Mouse (Mus musculus) heart, postnatal 36 days (tissue): Measurements from ENCODE around the gene Bcl2l1. TPM values are rescaled to one million over a fixed set of nuclear protein-coding genes. Genes with fewer than 3 reads are reported as not detected.

Source experiments
- DNase-seq, 2 experiments: peaks; one replicate each; pipeline ENCODE4 v3.0.0; 2021 to 2022
- intact Hi-C: fragments of 180-260 bp; cut with DNase I; formaldehyde crosslinking; loops from one replicate; pipeline ENCODE4 v1.15.1; 2025
- total RNA-seq, 2 experiments: library from RNA; stranded (reverse); gene quantifications; 2 replicates each; pipeline ENCODE4 v1.2.3; 2021

Bcl2l1 gene
- total RNA-seq, 2 experiments from 2014 or later, result 52.5 to 73.5 TPM

DNA sequence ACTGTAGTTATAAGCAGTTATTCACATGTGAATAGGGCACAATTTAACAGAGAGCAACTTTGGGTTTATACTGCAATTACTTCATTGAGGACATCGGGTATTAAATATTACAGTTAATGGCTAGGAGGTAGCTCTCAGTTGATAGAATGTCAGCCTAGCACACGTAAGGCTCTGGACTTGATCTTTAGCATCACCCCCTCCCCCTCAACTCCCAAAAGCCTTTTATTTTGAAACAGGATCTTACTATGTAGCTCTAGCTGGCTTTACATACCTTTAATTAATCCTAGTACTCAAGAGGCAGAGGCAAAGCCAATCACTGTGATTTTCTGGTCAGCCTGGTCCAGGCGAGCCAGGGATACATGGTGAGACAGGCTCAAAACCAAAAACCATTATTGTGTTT is 54.4 kb downstream of the Bcl2l1 start:
- no peak for DNase-seq
- intact Hi-C loops, result no loop called here

DNA sequence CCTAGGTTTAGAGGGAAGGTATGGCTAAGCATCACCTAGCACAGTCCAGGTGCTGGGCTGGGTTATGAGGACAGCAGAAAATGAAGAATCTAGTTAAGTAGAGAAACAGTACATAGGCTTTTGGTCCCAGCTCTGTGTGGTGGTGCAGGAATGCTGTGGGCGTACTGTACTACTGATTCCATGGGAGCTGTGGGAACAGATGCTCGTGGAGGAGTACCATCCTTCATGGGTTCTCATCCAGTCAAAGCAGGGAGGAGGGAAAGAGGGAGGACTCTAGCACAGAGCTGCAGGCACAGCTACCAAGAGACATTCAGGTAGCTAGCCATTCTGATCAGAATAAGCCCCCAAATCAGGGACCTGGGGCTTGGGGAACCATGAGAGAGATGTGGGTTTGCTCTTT is 55.1 kb downstream of the Bcl2l1 start:
- intact Hi-C loops, result no loop called here
- DNase-seq, result no peak

DNA sequence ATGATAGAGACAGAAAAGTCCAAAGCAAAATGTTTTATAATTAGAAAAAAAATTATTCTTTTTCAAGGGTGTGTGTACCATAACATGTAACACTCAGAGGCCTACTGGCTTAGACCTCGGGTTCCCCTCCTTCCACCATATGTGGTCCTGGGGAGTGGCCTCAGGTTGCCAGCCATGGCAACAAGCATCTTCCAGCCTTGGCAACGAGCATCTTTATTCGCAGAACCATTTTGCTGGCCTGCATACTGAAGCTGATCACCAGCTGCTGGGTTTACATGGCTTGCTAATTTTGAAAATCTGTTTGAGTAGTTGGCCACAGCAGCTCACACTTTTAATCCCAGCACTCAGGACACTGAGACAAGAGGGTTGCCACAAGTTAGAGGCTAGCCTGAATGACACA is 55.5 kb downstream of the Bcl2l1 start:
- DNase-seq, result no peak
- intact Hi-C loops, result no loop called here

DNA sequence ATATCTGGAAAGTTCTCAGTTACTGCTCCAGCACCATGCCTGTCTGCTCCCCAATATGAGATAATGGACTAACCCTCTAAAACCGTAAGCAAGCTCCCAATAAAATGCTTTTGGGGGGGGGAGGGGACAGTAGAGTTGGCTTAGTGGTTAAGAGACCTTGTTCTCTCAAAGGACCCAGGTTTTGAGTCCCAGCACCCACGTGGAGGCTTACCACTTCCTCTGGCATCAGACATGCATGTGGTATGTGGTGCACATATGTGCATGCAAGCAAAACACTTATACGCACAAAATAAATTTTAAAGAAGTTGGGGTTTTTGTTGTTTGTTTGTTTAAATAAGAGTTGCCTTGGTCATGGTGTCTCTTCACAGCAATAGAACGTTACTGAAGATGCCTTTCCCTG is 56.2 kb downstream of the Bcl2l1 start:
- DNase-seq, result no peak
- intact Hi-C loops, result no loop called here

DNA sequence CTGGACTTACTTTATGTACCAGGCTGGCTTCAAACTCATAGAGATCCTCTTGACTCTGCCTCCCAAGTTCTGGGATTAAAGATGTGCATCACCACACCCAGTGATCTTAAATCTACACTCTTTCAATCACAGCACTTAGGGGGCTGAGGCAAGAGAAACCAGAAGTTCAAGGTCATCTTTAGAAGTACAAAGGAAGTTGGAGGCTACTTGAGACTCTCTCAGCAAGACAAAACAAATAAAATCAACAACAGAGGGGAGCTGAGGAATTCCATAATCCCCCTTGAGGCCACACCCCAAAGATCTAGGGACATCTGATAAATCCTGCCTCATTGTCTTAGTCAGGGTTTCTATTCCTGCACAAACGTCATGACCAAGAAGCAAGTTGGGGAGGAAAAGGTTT is 59.3 kb downstream of the Bcl2l1 start:
- intact Hi-C loops, result no loop called here
- no peak for DNase-seq

DNA sequence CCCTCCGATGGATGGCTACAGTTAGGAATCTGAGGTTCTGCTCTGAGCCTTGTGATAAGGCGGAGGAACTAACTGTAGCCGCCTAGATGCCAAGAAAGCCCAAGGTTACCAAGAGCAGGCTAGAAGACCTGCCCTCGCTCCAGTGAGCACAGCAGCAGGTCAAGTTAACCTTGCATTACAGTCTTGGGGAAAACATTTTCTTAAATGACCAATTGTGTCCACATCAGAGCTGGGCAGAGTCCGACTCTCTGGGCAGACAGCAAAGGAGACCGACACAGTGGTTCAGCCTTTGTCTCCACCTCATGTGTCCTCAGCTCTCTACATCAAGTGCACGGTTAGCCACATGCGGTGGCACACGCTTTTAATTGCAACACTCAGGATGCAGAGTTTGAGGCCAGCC is 60.0 kb downstream of the Bcl2l1 start:
- intact Hi-C loops, result no loop called here
- DNase-seq, result no peak

DNA sequence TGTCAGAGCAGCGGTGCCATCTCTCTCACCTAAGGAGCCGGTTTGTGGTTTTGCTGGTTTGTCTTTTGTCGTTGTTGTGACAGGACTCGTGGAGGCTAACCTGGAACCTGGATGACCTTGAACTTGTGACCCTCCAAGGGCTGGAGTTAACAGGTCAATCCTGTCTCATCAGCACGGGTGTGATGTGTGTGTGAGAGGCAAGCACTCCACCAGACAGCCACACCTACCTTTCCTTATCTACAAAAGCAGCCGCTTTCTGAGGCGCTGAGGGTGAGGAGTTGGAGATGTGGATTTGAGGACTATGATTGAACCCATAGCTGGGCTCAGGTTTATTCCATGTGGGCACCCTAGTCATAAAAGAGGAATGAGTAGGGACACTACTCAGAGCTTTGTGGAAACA is 61.9 kb downstream of the Bcl2l1 start:
- intact Hi-C loops, result no loop called here
- no peak for DNase-seq

DNA sequence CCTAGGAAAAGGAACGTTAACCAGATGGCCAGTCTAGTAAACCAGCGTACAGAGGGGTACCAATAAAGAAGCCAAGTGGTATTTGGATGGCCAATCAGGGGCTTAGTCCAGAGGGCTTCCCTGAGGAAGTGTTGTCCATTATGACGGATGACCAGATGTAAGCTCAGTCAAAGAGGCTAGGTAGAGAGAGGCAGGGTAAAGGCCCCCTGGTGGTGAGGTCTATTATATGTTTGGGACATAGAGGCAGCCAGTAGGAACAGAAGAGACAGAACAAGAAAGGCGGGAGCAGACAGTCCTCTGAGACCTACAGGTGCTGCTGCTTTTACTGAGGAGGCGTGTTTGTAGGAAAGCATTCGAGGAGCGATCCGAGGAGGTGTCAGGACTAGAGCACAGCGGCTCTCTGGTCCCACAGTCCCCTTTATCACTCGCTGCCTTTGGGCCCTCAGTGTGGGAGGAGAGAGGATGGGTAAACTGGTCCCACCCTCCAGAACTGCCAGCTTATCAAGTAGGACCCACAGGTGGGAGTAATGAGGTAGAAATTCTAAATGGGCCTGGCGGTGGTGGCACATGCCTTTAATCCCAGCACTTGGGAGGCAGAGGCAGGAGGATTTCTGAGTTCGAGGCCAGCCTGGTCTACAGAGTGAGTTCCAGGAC is 63.8 kb downstream of the Bcl2l1 start:
- peak in 1 of 2 experiments; percentile 62 for DNase-seq
- intact Hi-C loops, result loop anchor here (2.0 kb wide), 2 partner anchors 15 to 25 kb away; no protein-coding TSS in a partner anchor

DNA sequence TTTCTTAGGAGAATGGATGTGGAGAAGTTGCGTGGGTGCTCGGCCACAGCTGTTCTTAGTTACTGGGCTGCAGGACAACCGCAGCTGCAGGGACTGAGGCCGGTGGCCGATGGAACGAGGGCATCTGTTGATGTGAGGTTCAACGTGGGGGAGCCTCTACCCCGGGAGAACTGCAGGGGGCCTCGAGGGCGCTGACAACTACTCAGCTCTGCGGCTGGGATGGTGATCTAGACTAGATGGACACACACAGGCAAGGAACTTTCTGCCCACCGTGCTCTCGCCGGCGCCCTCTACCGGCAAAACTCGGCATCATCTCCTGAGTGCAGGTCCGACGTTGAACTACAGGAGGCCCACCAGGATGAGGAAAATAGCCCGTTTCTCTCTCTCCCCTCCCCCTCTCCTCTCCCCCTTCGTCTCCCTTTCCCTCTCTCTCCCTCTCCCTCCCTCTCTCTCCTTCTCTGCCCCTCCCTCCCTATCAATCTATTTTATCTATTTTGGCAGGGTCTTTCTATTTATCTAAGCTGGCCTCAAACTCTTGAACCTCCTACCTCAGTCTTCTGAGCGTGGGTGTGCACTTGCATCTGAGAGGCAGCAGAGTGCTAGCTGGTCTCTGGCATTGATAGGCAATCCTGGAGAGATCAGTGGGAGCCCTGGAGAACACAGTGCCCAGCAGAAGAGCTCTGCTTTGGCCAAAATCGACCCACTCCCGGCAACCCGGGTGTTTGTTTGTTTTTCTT is 65.0 kb downstream of the Bcl2l1 start:
- intact Hi-C loops, result loop anchor here (1.0 to 2.0 kb wide), 4 partner anchors 16 to 70 kb away; partner anchors contain the start of gene Bcl2l1
- DNase-seq, result peak; percentile 96 to 99

DNA sequence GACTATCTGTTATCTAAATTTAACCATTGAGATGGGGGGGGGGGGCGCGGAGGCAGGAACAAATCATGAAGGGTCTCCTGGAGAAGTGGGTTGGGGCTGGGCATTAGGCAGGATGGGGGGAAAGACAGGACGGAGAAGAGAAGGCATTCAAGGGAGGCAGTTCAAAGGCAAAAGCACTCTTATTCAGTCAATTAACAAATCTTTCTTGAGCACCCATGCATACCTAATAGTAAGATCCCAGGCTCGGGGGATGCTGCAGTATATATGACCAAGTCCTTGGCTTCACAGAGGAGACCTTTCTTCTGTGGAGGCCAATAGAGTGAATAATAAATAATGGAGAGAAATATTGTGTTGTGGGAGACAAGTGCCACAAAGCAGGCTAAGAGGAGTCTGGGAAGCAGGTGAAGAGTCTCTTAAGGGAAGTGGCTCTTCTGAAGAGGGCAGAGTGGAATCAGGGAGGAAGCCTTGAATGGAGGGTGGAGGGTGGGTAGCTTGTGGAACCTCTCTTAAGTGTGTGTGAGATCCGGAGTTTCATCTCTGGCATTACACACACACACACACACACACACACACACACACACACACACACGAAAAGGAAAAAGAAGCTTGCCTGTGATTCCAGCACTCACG is 66.4 kb downstream of the Bcl2l1 start:
- intact Hi-C loops, result no loop called here
- no peak for DNase-seq

DNA sequence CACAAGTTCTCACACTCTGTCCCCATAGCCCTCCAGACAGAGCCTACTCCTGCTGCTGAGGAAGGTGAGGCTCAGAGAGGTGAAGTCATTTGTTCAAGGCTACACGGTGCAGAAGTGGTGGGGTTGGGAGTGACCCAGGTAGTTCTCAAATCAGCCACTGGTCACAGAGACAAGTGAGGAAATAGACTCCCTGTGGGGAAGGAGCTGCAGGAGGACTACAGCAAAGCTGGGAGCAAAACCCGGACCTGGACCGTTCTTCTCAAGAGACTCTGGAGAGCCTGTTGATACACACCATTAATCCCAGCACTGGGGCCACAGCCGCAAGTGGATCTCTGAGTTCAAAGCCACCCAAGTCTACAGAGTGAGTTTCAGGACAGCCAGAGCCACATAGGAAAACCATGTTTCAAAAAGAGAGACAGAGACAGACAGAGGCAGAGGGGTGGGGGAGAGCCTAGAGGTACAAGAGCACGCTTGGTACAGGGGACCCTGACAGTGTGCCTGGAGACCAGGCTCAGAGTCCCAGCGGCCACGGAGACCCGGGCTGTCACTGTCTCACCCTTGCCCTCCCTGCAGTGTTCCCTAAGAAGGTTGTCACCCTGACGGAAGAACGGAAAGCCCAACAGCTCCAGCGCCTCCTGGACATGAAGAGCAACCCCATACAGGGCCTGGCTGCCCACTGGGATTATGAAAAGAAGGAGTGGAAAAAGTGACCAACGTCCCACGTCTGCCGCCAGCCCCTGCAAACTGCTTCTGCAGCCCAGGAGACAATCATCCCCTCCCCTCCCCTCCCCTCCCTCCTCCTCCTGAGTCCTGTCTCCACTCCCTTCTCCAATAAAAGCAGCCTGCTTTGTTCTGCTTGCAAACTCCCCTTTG is 67.1 kb downstream of the Bcl2l1 start:
- DNase-seq, result no peak

DNA sequence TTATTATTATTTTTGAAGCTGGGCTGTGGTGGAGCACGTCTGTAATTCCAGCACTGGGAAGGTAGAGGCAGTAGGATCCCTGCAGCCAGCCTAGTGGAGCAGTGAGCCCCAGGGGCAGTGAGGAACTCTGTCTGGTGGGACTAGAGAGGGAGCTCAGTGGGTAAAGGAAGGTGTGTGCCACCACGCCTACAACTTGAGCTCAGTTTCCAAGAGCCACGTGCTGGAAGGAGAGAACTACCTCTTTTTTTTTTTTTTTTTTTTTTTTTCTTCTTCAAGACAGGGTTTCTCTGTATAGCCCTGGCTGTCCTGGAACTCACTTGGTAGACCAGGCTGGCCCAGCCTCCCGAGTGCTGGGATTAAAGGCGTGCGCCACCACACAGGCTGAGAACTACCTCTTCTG is 68.2 kb downstream of the Bcl2l1 start:
- DNase-seq, result no peak
- intact Hi-C loops, result no loop called here

More for the DNA sequence above, 67.1 kb downstream of the Bcl2l1 start:
- intact Hi-C loops, result no loop called here

DNA sequence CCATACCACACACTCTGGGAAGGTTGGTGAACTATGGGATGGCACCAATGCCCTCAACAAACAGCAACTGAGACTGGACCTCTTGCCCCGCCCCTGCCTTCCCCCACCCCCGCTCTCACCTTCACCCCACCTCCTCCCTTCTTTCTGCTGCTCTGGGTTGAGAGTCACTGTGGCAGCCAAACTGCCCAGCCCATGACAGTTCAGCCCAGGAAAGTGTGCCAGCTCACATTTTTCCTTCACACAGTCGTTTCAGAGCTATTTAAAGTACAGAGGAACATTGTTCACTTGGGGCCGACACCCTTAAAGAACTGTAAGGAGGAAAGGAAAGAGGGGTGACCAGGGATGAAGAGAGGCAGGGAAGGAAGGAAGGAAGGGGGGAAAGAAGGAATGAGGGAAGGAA is 73.2 kb downstream of the Bcl2l1 start:
- intact Hi-C loops, result no loop called here
- DNase-seq, result no peak

DNA sequence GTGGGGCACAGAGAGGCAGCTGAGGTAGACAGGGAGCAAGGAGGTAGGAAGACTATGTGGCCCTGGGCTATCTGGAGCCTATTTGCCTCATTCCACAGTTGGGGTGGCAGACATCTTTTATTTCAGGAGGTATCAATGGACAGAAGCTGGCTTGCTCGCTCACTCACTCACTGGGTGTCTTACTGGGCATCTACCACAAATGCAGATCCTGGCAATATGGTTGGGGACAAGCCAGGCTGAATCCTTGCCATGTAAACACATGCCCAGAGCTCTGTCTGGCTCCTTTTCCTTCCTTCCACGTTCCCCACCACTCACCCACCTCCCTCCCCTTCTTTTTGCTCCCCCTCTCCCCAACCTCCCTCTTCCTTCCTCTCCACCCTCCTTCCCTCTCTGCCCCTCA is 74.0 kb downstream of the Bcl2l1 start:
- DNase-seq, result no peak
- intact Hi-C loops, result no loop called here

DNA sequence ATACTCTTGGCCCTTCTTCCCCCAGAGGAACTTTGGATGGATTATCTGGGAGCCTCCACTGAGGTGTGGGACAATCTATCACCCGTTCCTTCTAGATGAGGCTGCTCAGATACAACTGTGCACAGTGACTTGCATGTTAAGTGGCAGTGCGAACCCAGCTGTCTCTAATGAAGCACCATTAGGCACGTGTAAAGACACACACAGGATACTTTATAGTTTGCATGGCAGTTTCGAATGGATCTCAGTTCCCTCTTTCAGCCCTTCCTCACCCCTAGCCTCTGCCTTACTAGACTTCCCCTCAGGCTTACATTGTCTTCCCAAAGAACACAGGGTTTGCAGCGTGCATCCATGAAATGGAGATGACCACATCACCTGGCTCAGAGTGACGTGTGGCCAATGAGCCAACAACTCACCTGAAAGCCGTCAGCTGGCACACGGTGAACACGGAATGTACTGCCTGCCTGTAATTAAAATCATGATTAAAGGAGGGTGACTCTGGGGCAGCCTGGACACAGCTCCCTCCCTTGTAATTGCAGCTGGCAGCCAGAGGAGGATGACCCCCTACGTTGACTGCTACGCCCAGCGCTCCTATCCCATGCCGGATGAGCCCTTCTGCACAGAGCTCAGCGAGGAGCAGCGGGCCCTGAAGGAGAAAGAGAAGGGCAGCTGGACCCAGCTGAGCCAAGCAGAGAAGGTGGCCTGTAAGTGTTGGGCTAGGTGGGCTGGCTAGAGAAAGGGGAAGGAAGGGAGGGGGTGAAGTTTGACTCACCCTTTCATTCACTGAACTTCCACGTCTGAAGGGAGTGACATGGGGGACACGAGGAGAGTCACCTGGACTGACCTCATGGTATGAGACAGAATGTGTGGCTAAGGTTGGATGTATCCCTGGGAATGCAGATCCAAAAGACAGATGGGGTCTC is 74.8 kb downstream of the Bcl2l1 start:
- DNase-seq, result no peak
- intact Hi-C loops, result no loop called here

DNA sequence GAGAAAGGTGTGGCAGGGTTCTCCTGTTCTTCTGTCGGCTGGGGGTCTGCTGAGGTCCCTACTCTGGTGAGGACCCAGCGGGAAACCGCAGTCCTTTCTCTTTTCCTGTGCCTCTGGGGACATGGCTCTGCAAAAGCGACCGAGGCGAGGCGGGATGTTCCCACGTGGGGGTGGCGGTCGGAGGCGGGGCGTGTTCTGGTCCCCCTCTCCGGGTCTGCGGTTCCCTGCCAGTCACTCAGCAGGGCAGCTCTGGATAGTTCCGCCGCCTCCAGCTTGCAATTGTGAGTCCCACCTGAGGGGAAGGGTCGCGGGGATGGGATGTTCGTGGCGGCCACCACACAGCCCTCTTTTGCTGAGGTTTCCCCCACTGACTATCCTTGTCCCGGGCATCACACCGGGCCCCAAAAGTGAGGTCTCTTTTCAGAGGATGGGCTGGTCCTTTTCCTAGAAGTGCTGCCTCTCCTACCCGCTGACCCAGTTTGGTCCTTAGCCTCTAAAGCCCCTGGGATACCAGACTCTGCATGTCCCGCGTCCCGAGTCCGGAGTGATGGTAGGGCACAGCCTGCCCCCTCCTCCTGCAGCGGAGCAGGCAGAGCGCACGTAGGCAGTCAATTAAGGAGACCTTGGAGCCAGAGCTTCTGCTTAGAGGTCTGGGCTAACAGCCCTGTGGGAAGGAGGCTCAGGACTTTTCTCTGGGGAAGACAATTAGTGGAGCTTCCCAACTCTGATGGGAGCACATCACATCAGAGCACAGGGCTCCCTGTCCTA is 77.4 kb downstream of the Bcl2l1 start, which contains the start of gene Cox4i2:
Cox4i2 (plus strand) TSS at position 230 of the 768 bp plus-strand sequence.
- intact Hi-C loops, result no loop called here
- DNase-seq, result peak in 1 of 2 experiments; percentile 32

DNA sequence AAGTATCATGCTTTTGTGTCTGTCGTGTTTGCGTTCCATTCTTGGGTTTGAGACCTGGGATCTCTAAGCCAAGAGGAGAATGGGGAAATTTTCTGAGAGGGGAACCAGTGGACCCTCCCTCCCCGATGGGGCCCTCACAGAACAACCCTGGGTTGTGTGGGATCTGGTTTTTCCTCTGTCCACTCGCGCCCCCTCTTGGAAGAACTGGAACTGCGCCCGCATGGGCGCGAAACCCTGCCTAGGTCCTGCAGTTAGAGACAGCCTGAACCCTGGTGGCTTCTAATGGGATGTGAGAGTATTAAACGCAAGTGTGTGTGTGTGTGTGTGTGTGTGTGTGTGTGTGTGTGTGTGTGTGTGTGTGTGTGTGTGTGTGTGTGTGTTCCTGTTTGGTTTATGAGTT is 89.1 kb downstream of the Bcl2l1 start:
- peak; percentile 73 to 80 for DNase-seq
- intact Hi-C loops, result loop anchor here (1.0 to 10.0 kb wide), 4 partner anchors 24 to 128 kb away; no protein-coding TSS in a partner anchor

DNA sequence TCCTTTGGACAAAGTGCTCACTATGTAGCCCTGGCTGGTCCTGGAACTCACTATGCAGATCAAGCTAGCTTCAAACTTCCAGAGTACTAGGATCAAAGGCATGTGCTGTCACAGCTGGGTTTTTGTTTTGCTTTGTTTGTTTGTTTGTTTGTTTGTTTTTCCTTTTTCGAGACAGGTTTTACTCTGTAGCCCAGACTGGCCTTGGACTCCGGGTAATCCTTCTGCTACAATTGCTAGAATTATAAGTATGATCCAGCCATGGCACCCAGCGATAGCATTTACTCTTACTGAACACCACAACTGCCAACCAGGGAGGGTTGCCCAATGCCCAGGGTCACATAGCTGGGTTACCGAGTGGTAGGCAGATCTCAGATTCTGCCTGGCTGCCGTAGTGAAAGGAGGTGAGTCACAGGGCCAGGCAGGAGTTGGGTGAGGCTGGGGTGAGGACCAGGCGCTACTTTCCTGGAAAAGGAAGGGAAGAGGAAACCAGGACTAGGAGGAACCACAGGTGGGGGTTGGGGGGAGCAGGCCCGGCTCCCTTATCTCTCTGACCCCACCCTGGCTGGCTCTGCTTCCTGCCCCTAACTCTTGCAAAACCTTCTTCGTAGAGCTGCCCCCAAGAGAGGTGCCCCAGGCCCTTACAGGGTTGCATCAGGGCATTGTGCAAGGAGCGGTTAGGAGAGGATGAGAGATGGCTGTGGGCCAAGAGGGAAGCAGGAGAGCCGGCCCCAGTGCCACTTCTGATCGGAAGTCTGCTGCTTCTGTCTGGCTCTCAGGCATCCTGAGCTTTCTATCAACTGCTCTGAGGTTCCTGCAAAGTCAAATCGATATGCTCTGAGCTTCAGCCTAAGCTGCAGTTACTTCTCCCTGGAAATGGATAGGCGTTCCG is 90.1 kb downstream of the Bcl2l1 start:
- DNase-seq, result peak; percentile 65 to 72
- intact Hi-C loops, result loop anchor here (1.0 to 10.0 kb wide), 6 partner anchors 17 to 127 kb away; no protein-coding TSS in a partner anchor
